Mouse (Mus musculus) heart, postnatal 0 days (tissue): ENCODE data around the gene Stat3.

Experiments
- CTCF ChIP-seq: IDR thresholded peaks from 2 replicates; pipeline ENCODE4 v1.5.1; 2016; ENCODE audit warnings: antibody characterized with exemption, control low read depth, low read depth
- EP300 ChIP-seq: IDR thresholded peaks from 2 replicates; pipeline ENCODE4 v1.6.1; 2016; ENCODE audit warnings: antibody characterized with exemption, low read depth

GRCm38 (mm10) chr11:100958613-100959463 is 19.5 kb upstream of the Stat3 start:
- TF ChIP-seq CTCF (no peak), EP300 (no peak)
